Mouse (Mus musculus) liver, embryonic 11.5 days (tissue): Measurements from ENCODE around the gene Fam102a. TPM values are rescaled to one million over a fixed set of nuclear protein-coding genes. Genes with fewer than 3 reads are reported as not detected.
"Not testable (repeated sequence)": the region's sequence is repeated elsewhere in the genome, so short reads cannot be mapped to it uniquely, and the experiment has no call there.

ENCODE experiments used
- ATAC-seq: fragments of 200-750 bp; cut with Nextera tagmentation; replicated peaks from 2 replicates; pipeline ENCODE4 v1.8.0; 2017; ENCODE audit warnings: moderate number of reproducible peaks, mild to moderate bottlenecking, moderate TSS enrichment, moderate library complexity; ENCODE audit not compliant: low FRiP score
- DNase-seq: peaks from one replicate; pipeline ENCODE4 v3.0.0-alpha.2; 2017; ENCODE audit warnings: low spot score
- H3K27ac ChIP-seq: fragments of 300-500 bp; sonication (generic); 2 replicates; pipeline ENCODE4 v1.5.1; 2014; ENCODE audit warnings: mild to moderate bottlenecking, low read depth, low read length, control low read depth
- H3K27me3 ChIP-seq: fragments of 300-500 bp; sonication (generic); replicated peaks from 2 replicates; pipeline ENCODE4 v1.6.1; 2014; ENCODE audit warnings: low read length, mixed read lengths; ENCODE audit not compliant: control insufficient read depth, insufficient read depth
- H3K36me3 ChIP-seq: fragments of 300-500 bp; sonication (generic); 2 replicates; pipeline ENCODE4 v1.6.1; 2014; ENCODE audit warnings: mild to moderate bottlenecking, low read length, moderate library complexity, mixed read lengths; ENCODE audit not compliant: control insufficient read depth, insufficient read depth
- H3K4me1 ChIP-seq: fragments of 300-500 bp; sonication (generic); replicated peaks from 2 replicates; pipeline ENCODE4 v1.6.1; 2014; ENCODE audit warnings: low read length, mixed read lengths; ENCODE audit not compliant: control insufficient read depth, insufficient read depth
- H3K4me2 ChIP-seq: fragments of 300-500 bp; sonication (generic); 2 replicates; pipeline ENCODE4 v1.6.1; 2014; ENCODE audit warnings: mild to moderate bottlenecking, control low read depth, moderate library complexity
- H3K4me3 ChIP-seq: fragments of 300-500 bp; sonication (generic); 2 replicates; pipeline ENCODE4 v1.5.1; 2014; ENCODE audit warnings: low read depth, low read length, control low read depth
- H3K9ac ChIP-seq: fragments of 300-500 bp; sonication (generic); 2 replicates; pipeline ENCODE4 v1.6.1; 2014; ENCODE audit warnings: low read depth, low read length, control low read depth
- H3K9me3 ChIP-seq: fragments of 300-500 bp; sonication (generic); 2 replicates; pipeline ENCODE4 v1.6.1; 2016; ENCODE audit warnings: low read length, inconsistent platforms, mixed read lengths; ENCODE audit not compliant: control insufficient read depth
- WGBS: fragments of 180-500 bp; shearing (Covaris S2); extraction: QIAGEN DNeasy Blood & Tissue Kit; methylation state at CpG from one replicate; pipeline ENCODE4 v1.1.7; 2014; 5-methylcytosine and 5-hydroxymethylcytosine counted together
- polyA plus RNA-seq: library from polyadenylated mRNA; unstranded; fragments of >200 nt; fragmentation: Nextera tagmentation; extraction: Ambion mirVana; gene quantifications from 2 replicates; pipeline ENCODE4 v1.2.1, GENCODE M21; 2014

Fam102a gene
- polyA plus RNA-seq: 4.1 and 6.5 TPM in 2 replicates

- Histone ChIP-seq H3K4me2 (peak within 1 kb of the TSS; percentile 91), H3K27me3 (peaks cover 12% of the 10 kb centered on the region), H3K36me3 (no peaks in the 10 kb centered on the region), H3K4me3 (peak within 1 kb of the TSS; percentile 69), H3K9ac (peak within 1 kb of the TSS; percentile 64), H3K9me3 (no peaks in the 10 kb centered on the region), H3K4me1 (peaks cover 19% of the 10 kb centered on the region; the same call in 1 of the 2 replicates), H3K27ac (peak within 1 kb of the TSS; percentile 52)
- peak; percentile 96 for ATAC-seq
- WGBS: under 1% methylated on average over 66 of the region's 67 CpGs
- peak; percentile 98 for DNase-seq
These were observed at the start of gene Fam102a for GRCm38 (mm10) chr2:32534733-32535471. Fam102a (plus strand) TSS chr2:32535332.

GRCm38 (mm10) chr2:32485751-32486150, 49.4 kb upstream of the Fam102a start:
- ATAC-seq (no peak), DNase-seq (no peak)
- Histone ChIP-seq H3K4me3 (no peak overlapping the region), H3K36me3 (no peaks in the 10 kb centered on the region), H3K9me3 (no peaks in the 10 kb centered on the region), H3K4me2 (no peak overlapping the region), H3K27me3 (no peaks in the 10 kb centered on the region), H3K27ac (no peak overlapping the region), H3K4me1 (no peaks in the 10 kb centered on the region), H3K9ac (no peak overlapping the region)
- WGBS: 83% methylated on average over 4 of the region's 4 CpGs

- H3K9ac ChIP-seq: no peak overlapping the region
- H3K9me3 ChIP-seq: no peaks in the 10 kb centered on the region
- no peaks in the 10 kb centered on the region for H3K36me3 ChIP-seq
- no peaks in the 10 kb centered on the region for H3K27me3 ChIP-seq
- DNase-seq: no peak
- H3K4me2 ChIP-seq: no peak overlapping the region
- H3K4me3 ChIP-seq: no peak overlapping the region
- no peaks in the 10 kb centered on the region for H3K4me1 ChIP-seq
- 79% methylated on average over 9 of the region's 9 CpGs for WGBS
- ATAC-seq: no peak
- no peak overlapping the region for H3K27ac ChIP-seq
These were observed 49.0 kb upstream of the Fam102a start for GRCm38 (mm10) chr2:32486155-32486554.

GRCm38 (mm10) chr2:32487124-32487623, 48.0 kb upstream of the Fam102a start:
- H3K27me3 ChIP-seq: no peaks in the 10 kb centered on the region
- no peaks in the 10 kb centered on the region for H3K9me3 ChIP-seq
- no peak overlapping the region for H3K9ac ChIP-seq
- DNase-seq: peak; percentile 82
- peak; percentile 73 for ATAC-seq
- no peak overlapping the region for H3K27ac ChIP-seq
- H3K4me3 ChIP-seq: no peak overlapping the region
- H3K36me3 ChIP-seq: no peaks in the 10 kb centered on the region
- no peak overlapping the region for H3K4me2 ChIP-seq
- no peaks in the 10 kb centered on the region for H3K4me1 ChIP-seq
- 4% methylated on average over 6 of the region's 6 CpGs for WGBS

- Histone ChIP-seq H3K4me2 (no peak overlapping the region), H3K4me1 (0 out of 2 replicates have a peak, but pooled peaks cover 6% of the 10 kb centered on the region), H3K9ac (no peak overlapping the region), H3K4me3 (no peak overlapping the region), H3K9me3 (no peaks in the 10 kb centered on the region), H3K27ac (no peak overlapping the region), H3K36me3 (no peaks in the 10 kb centered on the region), H3K27me3 (no peaks in the 10 kb centered on the region)
- ATAC-seq (peak; percentile 36; the same call in 1 of the 2 replicates), DNase-seq (peak; percentile 56)
- WGBS: 3% methylated on average over 5 of the region's 5 CpGs
These were observed 46.5 kb upstream of the Fam102a start for GRCm38 (mm10) chr2:32488679-32489078.

GRCm38 (mm10) chr2:32490730-32491129, 44.4 kb upstream of the Fam102a start:
- H3K27ac ChIP-seq, H3K4me3 ChIP-seq, H3K9me3 ChIP-seq, H3K9ac ChIP-seq, DNase-seq, H3K36me3 ChIP-seq, ATAC-seq, H3K27me3 ChIP-seq, H3K4me2 ChIP-seq: not testable (repeated sequence)
- peaks cover 13% of the 10 kb centered on the region for H3K4me1 ChIP-seq

GRCm38 (mm10) chr2:32492661-32493060, 42.5 kb upstream of the Fam102a start:
- no peak for ATAC-seq
- H3K4me1 ChIP-seq: peaks cover 22% of the 10 kb centered on the region
- H3K4me2 ChIP-seq: no peak overlapping the region
- H3K27ac ChIP-seq: no peak overlapping the region
- no peaks in the 10 kb centered on the region for H3K9me3 ChIP-seq
- no peak overlapping the region for H3K4me3 ChIP-seq
- no peaks in the 10 kb centered on the region for H3K27me3 ChIP-seq
- H3K36me3 ChIP-seq: no peaks in the 10 kb centered on the region
- DNase-seq: no peak
- H3K9ac ChIP-seq: no peak overlapping the region
- 75% methylated on average over 2 of the region's 2 CpGs for whole genome bisulfite sequencing

- no peak for DNase-seq
- WGBS: 50% methylated on average over 12 of the region's 12 CpGs
- Histone ChIP-seq H3K4me2 (no peak overlapping the region), H3K36me3 (no peaks in the 10 kb centered on the region), H3K4me1 (peaks cover 22% of the 10 kb centered on the region), H3K9ac (no peak overlapping the region), H3K27me3 (no peaks in the 10 kb centered on the region), H3K4me3 (no peak overlapping the region), H3K27ac (no peak overlapping the region), H3K9me3 (no peaks in the 10 kb centered on the region)
- ATAC-seq: no peak
These were observed 41.8 kb upstream of the Fam102a start for GRCm38 (mm10) chr2:32493301-32493701.

GRCm38 (mm10) chr2:32494522-32494921, 40.6 kb upstream of the Fam102a start:
- Histone ChIP-seq H3K9me3 (0 out of 2 replicates have a peak, but pooled peaks cover 5% of the 10 kb centered on the region), H3K36me3 (no peaks in the 10 kb centered on the region), H3K9ac (no peak overlapping the region), H3K27me3 (no peaks in the 10 kb centered on the region), H3K4me3 (no peak overlapping the region), H3K4me1 (peaks cover 22% of the 10 kb centered on the region), H3K27ac (peak overlapping the region; percentile 28; the same call in 1 of the 2 replicates), H3K4me2 (peak overlapping the region; percentile 73)
- 48% methylated on average over 2 of the region's 2 CpGs for WGBS
- DNase-seq: no peak
- no peak for ATAC-seq
